Mouse (Mus musculus) lung, postnatal 0 days (tissue): Measurements from ENCODE around the gene Slc12a8.

Experiments
- CTCF ChIP-seq: IDR thresholded peaks from 2 replicates; pipeline ENCODE4 v1.5.1; 2016; ENCODE audit warnings: antibody characterized with exemption, mild to moderate bottlenecking
- EP300 ChIP-seq: IDR thresholded peaks from 2 replicates; pipeline ENCODE4 v1.6.1; 2016; ENCODE audit warnings: antibody characterized with exemption, mild to moderate bottlenecking, control low read depth

DNA sequence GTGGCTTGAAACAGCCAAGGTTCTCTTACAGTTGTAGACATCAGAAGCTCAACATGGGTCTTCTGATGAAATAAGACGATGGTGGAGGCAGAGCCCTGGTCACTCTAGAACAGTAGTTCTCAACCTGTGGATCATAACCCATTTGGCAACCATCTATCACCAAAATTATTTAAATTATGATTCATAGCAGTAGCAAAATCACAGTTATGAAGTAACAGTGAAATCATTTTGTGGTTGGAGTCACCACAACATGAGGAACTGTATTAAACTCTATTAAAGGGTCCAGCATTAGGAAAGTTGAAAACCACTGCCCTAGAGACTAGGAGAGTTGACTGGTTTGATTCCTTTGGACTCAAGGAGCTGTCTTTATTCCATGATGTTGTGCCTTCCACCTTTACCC is 151.9 kb downstream of the Slc12a8 start:
- TF ChIP-seq CTCF (no peak), EP300 (no peak)
